Mouse (Mus musculus) spleen, embryonic (tissue): ENCODE results near the gene Slc39a5.

ENCODE experiments used
- CTCF ChIA-PET: fragments of 350-600 bp; sonication (Branson Sonifier 250); formaldehyde crosslinking; loops from one replicate; lab custom pipeline; 2022; lab: Charles Lee

Slc39a5 gene

GRCm38 (mm10) chr10:128411211-128412054 is 10.4 kb upstream of the Slc39a5 start, which contains the start of the genes Nabp2 and Rnf41:
Gene Nabp2, minus strand, starts transcription at chr10:128411492.
Gene Rnf41, plus strand, starts transcription at chr10:128411657.
- CTCF ChIA-PET, result interaction anchor here (0.5 to 2.2 kb wide), 9 partner anchors 11 to 1228 kb away, joined by 3 to 11 read pairs (median 3); partner anchors contain the start of gene Cs

- CTCF ChIA-PET, result interaction anchor here (0.6 to 2.2 kb wide), 6 partner anchors 9 to 73 kb away, joined by 3 to 11 read pairs (median 6); partner anchors contain the start of gene Cs
Observed at GRCm38 (mm10) chr10:128410560-128410845, 9.5 kb upstream of the Slc39a5 start.

- CTCF ChIA-PET, result interaction anchor here (0.6 to 2.2 kb wide), 4 partner anchors 10 to 34 kb away, joined by 3 to 11 read pairs (median 6); no protein-coding TSS in a partner anchor
Observed at GRCm38 (mm10) chr10:128409692-128410559, 8.9 kb upstream of the Slc39a5 start.

DNA sequence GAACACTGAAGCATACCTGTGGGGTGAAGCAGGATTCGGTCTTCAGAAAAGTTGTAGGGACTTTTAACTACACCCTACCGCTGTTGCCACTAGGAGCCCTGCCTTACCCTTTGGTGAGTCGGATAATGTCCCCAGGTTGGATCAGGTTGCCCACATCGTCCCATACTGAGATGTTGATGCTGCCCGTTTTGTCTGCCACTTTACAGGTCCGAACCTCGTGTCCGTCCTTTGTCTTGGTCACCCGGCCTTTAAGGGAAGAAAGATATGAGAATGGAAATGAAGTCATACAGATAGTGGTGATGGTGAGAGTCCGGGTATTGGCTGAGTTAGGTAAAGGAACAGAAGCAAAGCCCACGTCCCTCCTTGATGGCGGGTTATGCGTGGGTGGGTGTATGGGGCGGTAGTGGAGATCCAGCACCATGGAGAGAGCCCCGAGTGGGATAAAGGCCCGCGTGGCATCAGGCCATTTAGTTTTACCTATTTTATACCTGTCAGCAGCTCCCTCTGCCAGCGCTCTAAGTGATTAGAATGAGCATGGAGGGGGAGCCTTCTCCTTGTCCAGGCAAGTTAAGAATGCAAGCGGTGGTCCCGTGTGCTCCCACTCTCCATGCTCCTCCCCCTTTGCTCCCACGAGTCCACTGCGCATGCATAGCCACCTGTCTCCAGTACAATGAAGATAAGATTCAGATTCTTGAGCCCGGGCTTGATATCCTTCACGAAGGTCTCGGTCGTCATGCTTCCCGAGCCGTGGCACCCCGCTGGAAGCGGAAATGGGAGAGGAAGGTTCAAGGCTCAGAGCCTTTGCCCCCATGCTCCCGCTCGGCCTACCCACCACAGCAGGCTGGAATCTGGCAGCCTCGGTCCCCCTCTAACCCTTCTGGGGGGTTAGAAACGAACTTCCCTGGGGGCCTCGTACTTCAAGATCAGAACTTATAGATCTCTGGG is 7.8 kb upstream of the Slc39a5 start:
- CTCF ChIA-PET, result interaction anchor here (1.1 kb wide), 1 partner anchor 44 kb away, joined by 3 read pairs; no protein-coding TSS in a partner anchor

GRCm38 (mm10) chr10:128403931-128404330 is 2.9 kb upstream of the Slc39a5 start:
- CTCF ChIA-PET, result no interaction called here

GRCm38 (mm10) chr10:128401638-128402037 is 609 bp upstream of the Slc39a5 start:
- CTCF ChIA-PET, result no interaction called here

GRCm38 (mm10) chr10:128400338-128400737 is 691 bp downstream of the Slc39a5 start:
- CTCF ChIA-PET, result interaction anchor here (0.6 kb wide), 1 partner anchor 119 kb away, joined by 4 read pairs; no protein-coding TSS in a partner anchor

GRCm38 (mm10) chr10:128397466-128397865 is 3.6 kb downstream of the Slc39a5 start:
- CTCF ChIA-PET, result interaction anchor here (0.5 kb wide), 1 partner anchor 1227 kb away, joined by 3 read pairs; no protein-coding TSS in a partner anchor

- CTCF ChIA-PET, result no interaction called here
Observed at GRCm38 (mm10) chr10:128396716-128397264, 4.2 kb downstream of the Slc39a5 start.

DNA sequence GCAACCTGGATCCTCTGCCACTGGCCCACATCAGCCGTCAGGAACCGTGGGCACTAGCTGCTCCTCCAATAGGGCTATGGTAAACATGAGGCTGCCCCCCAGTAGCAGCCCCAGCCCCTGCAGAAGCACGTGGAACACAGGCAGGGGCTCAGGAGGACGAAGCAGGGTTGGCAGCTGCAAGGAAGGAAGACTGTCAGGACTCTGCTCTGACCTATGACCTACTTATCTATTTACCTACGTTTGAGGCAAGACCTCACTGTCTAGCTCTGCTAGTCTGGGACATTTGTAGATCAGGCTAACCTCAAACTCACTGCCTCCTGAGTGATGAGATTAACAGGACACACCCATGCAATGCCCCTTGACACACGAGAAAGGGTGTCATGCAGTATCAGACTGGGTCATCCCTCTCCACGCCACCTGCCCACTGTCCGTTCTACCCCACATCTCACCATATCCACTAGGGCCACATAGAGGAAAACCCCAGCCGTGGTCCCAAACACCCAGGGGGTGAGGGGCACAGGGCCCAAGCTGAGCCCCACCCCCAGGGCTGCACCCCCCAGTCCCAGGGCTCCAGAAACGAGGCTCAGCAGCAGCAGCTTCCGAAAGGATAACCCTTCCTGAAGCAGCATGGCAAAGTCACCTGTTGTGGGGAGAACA is 4.9 kb downstream of the Slc39a5 start:
- CTCF ChIA-PET, result no interaction called here

- CTCF ChIA-PET, result no interaction called here
Observed at GRCm38 (mm10) chr10:128391850-128392249, 9.2 kb downstream of the Slc39a5 start.

DNA sequence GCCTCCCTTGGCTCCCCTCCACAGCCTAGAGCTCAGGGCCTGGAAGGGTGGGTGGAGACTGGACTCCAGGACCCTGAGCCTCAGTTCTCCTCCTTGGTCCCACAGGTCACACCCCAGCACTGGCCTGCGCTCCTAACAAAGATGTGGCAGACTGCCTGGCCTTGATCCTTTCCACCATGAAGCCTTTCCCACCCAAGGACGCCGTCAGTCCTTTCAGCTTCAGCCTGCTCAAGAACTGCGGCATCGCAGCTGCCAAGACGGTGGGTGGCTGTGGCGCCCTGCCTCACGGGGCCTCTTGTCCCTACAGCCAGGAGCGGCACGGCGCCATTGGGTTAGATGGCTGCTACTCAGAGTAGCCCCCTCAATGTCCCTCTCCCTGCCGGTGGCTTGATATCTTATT is 10.7 kb downstream of the Slc39a5 start:
- CTCF ChIA-PET, result interaction anchor here (0.6 to 1.1 kb wide), 2 partner anchors 14 to 230 kb away, joined by 3 to 11 read pairs; no protein-coding TSS in a partner anchor

DNA sequence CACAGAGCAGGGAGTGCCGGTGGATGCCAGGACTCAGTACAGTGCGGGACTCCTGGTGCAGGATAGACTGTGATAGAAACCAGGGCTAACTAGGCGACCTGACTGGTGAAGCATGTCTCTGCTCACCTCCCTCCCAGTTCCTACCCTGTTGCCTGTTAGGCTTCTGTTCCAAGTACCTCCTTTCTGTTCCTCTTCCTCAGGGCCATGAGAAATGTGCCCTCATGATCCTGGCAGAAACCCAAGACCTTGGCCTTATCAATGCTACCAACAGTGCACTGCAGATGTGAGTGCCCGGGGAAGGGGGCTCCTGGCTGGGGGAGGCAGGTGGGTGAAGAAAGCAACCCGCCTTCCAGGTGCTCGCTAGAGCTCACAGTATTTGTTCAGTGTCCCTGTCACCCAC is 11.5 kb downstream of the Slc39a5 start:
- CTCF ChIA-PET, result no interaction called here

DNA sequence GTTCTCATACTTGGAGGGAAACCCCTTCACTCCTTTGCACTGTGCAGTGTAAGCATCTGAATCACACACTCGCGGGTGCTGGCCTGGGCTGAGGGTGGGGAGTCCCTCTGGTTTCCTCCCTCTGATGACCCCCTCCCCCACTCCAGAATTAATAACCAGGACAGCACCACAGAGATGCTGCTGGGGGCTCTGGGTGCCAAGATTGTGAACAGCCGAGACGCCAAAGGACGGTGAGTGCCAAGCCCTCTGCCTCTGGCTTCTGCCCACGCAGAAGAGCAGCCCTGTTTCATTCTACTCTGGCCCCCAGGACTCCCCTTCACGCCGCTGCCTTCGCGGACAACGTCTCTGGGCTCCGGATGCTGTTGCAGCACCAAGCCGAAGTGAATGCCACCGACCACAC is 12.1 kb downstream of the Slc39a5 start:
- CTCF ChIA-PET, result no interaction called here

GRCm38 (mm10) chr10:128385902-128386301 is 15.1 kb downstream of the Slc39a5 start:
- CTCF ChIA-PET, result no interaction called here

DNA sequence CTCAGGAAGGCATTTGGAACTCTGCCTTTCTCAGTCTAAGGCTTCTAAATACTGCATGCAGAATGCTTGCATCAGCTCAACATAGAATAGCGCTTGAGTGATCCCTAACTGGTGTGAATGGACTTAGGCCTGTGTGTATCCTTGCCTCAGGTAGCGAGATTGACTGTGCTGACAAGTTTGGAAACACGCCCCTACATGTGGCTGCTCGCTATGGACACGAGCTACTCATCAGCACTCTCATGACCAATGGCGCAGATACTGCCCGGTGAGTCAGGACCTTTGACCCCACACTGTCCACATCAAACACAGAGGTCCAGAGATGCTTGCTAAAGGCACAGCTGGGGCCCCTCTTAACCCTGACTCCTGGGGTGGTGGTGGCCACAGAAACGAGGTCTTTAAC is 18.5 kb downstream of the Slc39a5 start:
- CTCF ChIA-PET, result interaction anchor here (0.9 kb wide), 1 partner anchor 16 kb away, joined by 3 read pairs; no protein-coding TSS in a partner anchor

GRCm38 (mm10) chr10:128380565-128380964 is 20.5 kb downstream of the Slc39a5 start:
- CTCF ChIA-PET, result no interaction called here

DNA sequence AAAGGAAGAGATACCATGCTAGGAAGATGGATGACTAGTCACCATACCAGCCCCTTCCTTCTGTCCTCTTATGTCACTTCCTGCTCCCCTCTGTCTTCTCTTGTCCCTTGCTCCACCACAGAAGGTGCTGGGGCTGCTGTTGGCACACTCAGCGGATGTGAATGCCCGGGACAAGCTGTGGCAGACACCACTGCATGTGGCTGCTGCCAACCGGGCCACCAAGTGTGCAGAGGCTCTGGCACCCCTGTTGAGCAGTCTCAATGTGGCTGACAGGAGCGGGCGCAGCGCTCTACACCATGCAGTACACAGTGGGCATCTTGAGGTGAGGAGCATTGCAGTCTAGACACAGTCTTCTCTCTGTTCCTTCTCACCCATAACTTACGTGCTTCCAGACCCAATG is 21.8 kb downstream of the Slc39a5 start:
- CTCF ChIA-PET, result no interaction called here

DNA sequence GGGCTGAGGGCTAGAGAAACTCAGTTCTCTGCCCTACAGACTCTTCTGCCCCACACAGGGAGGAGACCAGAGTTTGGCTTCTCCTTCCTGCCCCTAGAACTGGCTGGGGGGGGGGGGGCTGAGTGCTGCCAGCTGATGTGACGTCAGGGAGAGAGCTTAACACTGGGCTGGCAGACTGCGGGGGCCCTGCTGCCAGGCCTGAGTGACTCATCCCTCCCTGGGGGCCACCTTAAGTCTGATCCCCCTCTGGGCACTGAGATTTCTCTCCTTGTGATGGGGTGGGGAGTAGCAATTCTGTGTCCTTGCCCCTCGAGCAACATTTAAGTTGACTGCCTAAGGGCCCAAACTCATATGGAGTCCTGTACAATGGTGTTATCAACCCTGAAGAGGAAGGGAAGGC is 22.6 kb downstream of the Slc39a5 start:
- CTCF ChIA-PET, result no interaction called here
